Mouse (Mus musculus): Measurements from ENCODE around the gene Rab36.

DNA sequence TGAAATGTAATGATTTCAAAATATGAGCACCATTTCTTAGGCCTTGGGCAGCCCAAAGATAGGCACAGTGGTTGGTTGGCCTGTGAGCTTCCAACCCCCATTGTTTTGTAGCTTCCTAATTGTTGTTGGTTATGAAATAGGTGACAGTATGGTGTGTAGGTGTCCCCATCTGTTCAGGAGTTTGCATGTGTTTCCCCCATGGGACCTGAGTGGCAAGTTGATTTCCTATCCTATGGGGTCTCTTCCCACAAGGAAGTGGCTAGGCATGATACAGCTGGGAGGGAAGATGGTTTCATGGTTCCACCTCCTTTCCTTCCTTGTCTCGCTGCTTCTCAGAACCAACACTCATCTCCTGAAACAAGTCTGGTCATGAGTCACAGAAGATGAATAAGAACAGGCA lies 48.5 kb downstream of the Rab36 start:
- no peak for TF ChIP-seq CTCF (IDR thresholded peaks at IDR 0.05; ENCODE audit: low read depth, low read length)
- TF ChIP-seq POLR2A (IDR thresholded peaks at IDR 0.05; ENCODE audit: insufficient read depth, low read length) = no peak
- no peak for TF ChIP-seq EP300 (IDR thresholded peaks at IDR 0.05; ENCODE audit: insufficient read depth, low read depth, low read length)

Measured in ES-Bruce4 (cell line).